Comparison of ENCODE assay signal across 27 mouse cellular contexts in genomic region chr9:70010781-70011473, GRCm38 (mm10). TPM values are rescaled to one million over a fixed set of nuclear protein-coding genes. Genes with fewer than 3 reads are reported as not detected.
DNase-seq lines count a peak whose midpoint lies in the region; ATAC-seq and TF ChIP-seq lines count a peak whose summit lies in the region.
"Had no signal": no experiment of that assay in that cellular context is flagged by ENCODE, and none has a peak within 500 bp of the region (broad histone marks: within the 10 kb centered on the region; RNA-seq: fewer than 3 reads in every experiment).

No protein-coding gene starts in this region.

- peak overlapping the region; percentile 90; the same call in 1 of the 2 replicates for H3K4me2 ChIP-seq in liver, embryonic 14.5 days (ENCODE audit: low read depth)
- no peak overlapping the region for H3K4me2 ChIP-seq in stomach, postnatal 0 days (replicated peaks; ENCODE audit: low read depth)
- H3K4me2 ChIP-seq: forebrain, embryonic 12.5 days; heart, embryonic 12.5 days had no signal

- ATAC-seq in liver, embryonic 14.5 days (ENCODE audit: insufficient read depth): no peak
- ATAC-seq in stomach, postnatal 0 days (ENCODE audit: low FRiP score, low TSS enrichment): peak; percentile 56; the same call in 1 of the 2 replicates
- ATAC-seq: CD4-positive, CD25-positive, alpha-beta regulatory T cell, adult 4 months; forebrain, embryonic 16.5 days had no signal

- H3K36me3 ChIP-seq in liver, embryonic 14.5 days (replicated peaks; ENCODE audit: control insufficient read depth, insufficient read depth, low read depth): peaks cover 15% of the 10 kb centered on the region
- peaks cover 19% of the 10 kb centered on the region; the same call in 1 of the 2 replicates for H3K36me3 ChIP-seq in stomach, postnatal 0 days (ENCODE audit: control insufficient read depth, insufficient read depth, low read length)
- H3K36me3 ChIP-seq in embryonic facial prominence, embryonic 10.5 days (replicated peaks): peaks cover 60% of the 10 kb centered on the region

- H3K4me1 ChIP-seq in liver, embryonic 14.5 days (replicated peaks; ENCODE audit: control insufficient read depth in 2 of 2, insufficient read depth in 2 of 2, low read length in 1 of 2): peaks cover 20 to 26% of the 10 kb centered on the region in 2 experiments
- no peaks in the 10 kb centered on the region for H3K4me1 ChIP-seq in stomach, postnatal 0 days (replicated peaks; ENCODE audit: control insufficient read depth, insufficient read depth)
- H3K4me1 ChIP-seq in embryonic facial prominence, embryonic 10.5 days: peaks cover 15% of the 10 kb centered on the region

- no peaks in the 10 kb centered on the region for H3K9me3 ChIP-seq in liver, embryonic 14.5 days (ENCODE audit: control insufficient read depth, low read length)
- no peaks in the 10 kb centered on the region for H3K9me3 ChIP-seq in stomach, postnatal 0 days (ENCODE audit: control insufficient read depth, low read length)
- no peaks in the 10 kb centered on the region for H3K9me3 ChIP-seq in embryonic facial prominence, embryonic 10.5 days
- H3K9me3 ChIP-seq: embryonic facial prominence, embryonic 12.5 days; forebrain, embryonic 12.5 days; G1E; heart, embryonic 12.5 days; hindbrain, embryonic 15.5 days had no signal

- no peak overlapping the region for H3K9ac ChIP-seq in liver, embryonic 14.5 days (replicated peaks)
- no peak overlapping the region for H3K9ac ChIP-seq in stomach, postnatal 0 days (ENCODE audit: low read length)
- H3K9ac ChIP-seq: embryonic facial prominence, embryonic 12.5 days; forebrain, embryonic 12.5 days; heart, embryonic 12.5 days; hindbrain, embryonic 15.5 days had no signal

- DNase-seq in heart, adult 11 months: peak; percentile 56
- DNase-seq in heart, postnatal 14 days: no peak
- DNase-seq in induced T-regulatory cell, adult 2 months (ENCODE audit: low read depth): peak; percentile 18
- no peak for DNase-seq in liver, embryonic 14.5 days (ENCODE audit: low read depth in 3 of 3, low spot score in 3 of 3)
- DNase-seq in stomach, postnatal 0 days (ENCODE audit: low spot score): no peak
- no peak for DNase-seq in kidney, adult 11 months
- no peak for DNase-seq in embryonic facial prominence, embryonic 10.5 days (ENCODE audit: low spot score)
- DNase-seq: adrenal gland, postnatal 10 days; B cell, adult 2 months; cerebellum, adult 11 months; cerebellum, adult 8-10 months; cerebellum, postnatal 14 days; embryo, embryonic 11 days; gastrocnemius, postnatal 10 days; heart, postnatal 36 days had no signal

- H3K4me3 ChIP-seq in liver, embryonic 14.5 days (ENCODE audit: insufficient read depth in 1 of 2, low read depth in 2 of 2, low read length in 2 of 2): no peak overlapping the region
- no peak overlapping the region for H3K4me3 ChIP-seq in stomach, postnatal 0 days (ENCODE audit: low read depth, low read length)
- H3K4me3 ChIP-seq in embryonic facial prominence, embryonic 10.5 days: no peak overlapping the region
- H3K4me3 ChIP-seq: embryonic facial prominence, embryonic 12.5 days; forebrain, embryonic 12.5 days; heart, embryonic 12.5 days; hindbrain, embryonic 15.5 days had no signal

- no peak for TF ChIP-seq CTCF in liver, embryonic 14.5 days (IDR thresholded peaks at IDR 0.05; ENCODE audit: low read depth)
- no peak for TF ChIP-seq CTCF in stomach, postnatal 0 days (IDR thresholded peaks at IDR 0.05; ENCODE audit: low read depth)

- 84% methylated on average over 5 of the region's 5 CpGs for WGBS in liver, embryonic 14.5 days (ENCODE audit: insufficient replicate concordance)
- 82% methylated on average over 5 of the region's 5 CpGs for WGBS in stomach, postnatal 0 days
- WGBS in embryonic facial prominence, embryonic 10.5 days: 94% methylated on average over 5 of the region's 5 CpGs

- peak overlapping the region; percentile 35; the same call in 1 of the 2 replicates for H3K27ac ChIP-seq in liver, embryonic 14.5 days
- no peak overlapping the region for H3K27ac ChIP-seq in stomach, postnatal 0 days (replicated peaks)
- H3K27ac ChIP-seq in embryonic facial prominence, embryonic 10.5 days (replicated peaks): no peak overlapping the region
- H3K27ac ChIP-seq: forebrain, embryonic 12.5 days; hindbrain, embryonic 15.5 days had no signal

- intact Hi-C loops in heart, postnatal 14 days (cut with DNase I): no loop called here

- no peak for TF ChIP-seq EP300 in liver, embryonic 14.5 days (IDR thresholded peaks at IDR 0.05; ENCODE audit: low read depth)
- no peak for TF ChIP-seq EP300 in stomach, postnatal 0 days (optimal IDR thresholded peaks at IDR 0.05)

- no peaks in the 10 kb centered on the region for H3K27me3 ChIP-seq in liver, embryonic 14.5 days (ENCODE audit: control insufficient read depth, insufficient read depth, low read length)
- H3K27me3 ChIP-seq in stomach, postnatal 0 days (ENCODE audit: control insufficient read depth, insufficient read depth, low read length): no peaks in the 10 kb centered on the region
- H3K27me3 ChIP-seq in embryonic facial prominence, embryonic 10.5 days (replicated peaks; ENCODE audit: low read depth, poor library complexity, severe bottlenecking): no peaks in the 10 kb centered on the region
- H3K27me3 ChIP-seq: embryonic facial prominence, embryonic 12.5 days; forebrain, embryonic 12.5 days; heart, embryonic 12.5 days; hindbrain, embryonic 15.5 days had no signal

RNA-seq across cellular contexts. Expression of gene Gtf2a2, which starts 1.4 kb away (rescaled TPM):
- total RNA-seq in heart, postnatal 14 days (2021): 10 to 100 TPM; 59.4 to 65.2 TPM
- 34.6 and 55.2 TPM in 2 replicates for polyA plus RNA-seq in liver, embryonic 14.5 days (2012; rRNA removed)
- polyA plus RNA-seq in liver, embryonic 14.5 days (2014; fragmentation: Nextera tagmentation; extraction: Ambion mirVana): 148 and 150 TPM in 2 replicates
- 159 and 160 TPM in 2 replicates for polyA plus RNA-seq in stomach, postnatal 0 days (2015; fragmentation: Nextera tagmentation; extraction: Ambion mirVana)
- polyA plus RNA-seq in embryonic facial prominence, embryonic 10.5 days (2016; fragmentation: Nextera tagmentation; extraction: Ambion mirVana): 180 and 196 TPM in 2 replicates

RNA-seq across cellular contexts. Expression of gene Bnip2, which starts 21.7 kb away (rescaled TPM):
- 10 to 100 TPM; 90.4 to 95.3 TPM for total RNA-seq in heart, postnatal 14 days (2021)
- polyA plus RNA-seq in liver, embryonic 14.5 days (2012; rRNA removed): 13.9 and 23.8 TPM in 2 replicates
- polyA plus RNA-seq in liver, embryonic 14.5 days (2014; fragmentation: Nextera tagmentation; extraction: Ambion mirVana): 46.6 and 49.4 TPM in 2 replicates
- 59.2 and 65.6 TPM in 2 replicates for polyA plus RNA-seq in stomach, postnatal 0 days (2015; fragmentation: Nextera tagmentation; extraction: Ambion mirVana)
- polyA plus RNA-seq in embryonic facial prominence, embryonic 10.5 days (2016; fragmentation: Nextera tagmentation; extraction: Ambion mirVana): 108 and 109 TPM in 2 replicates

RNA-seq across cellular contexts. Expression of gene Gcnt3, which starts 27.0 kb away (rescaled TPM):
- total RNA-seq in heart, postnatal 14 days (2021): not detected
- polyA plus RNA-seq in liver, embryonic 14.5 days (2012; rRNA removed): not detected in 2 replicates
- not detected in 2 replicates for polyA plus RNA-seq in liver, embryonic 14.5 days (2014; fragmentation: Nextera tagmentation; extraction: Ambion mirVana)
- 76.2 and 81.1 TPM in 2 replicates for polyA plus RNA-seq in stomach, postnatal 0 days (2015; fragmentation: Nextera tagmentation; extraction: Ambion mirVana)
- 0.05 TPM in 1 of 2 replicates, not detected in the other for polyA plus RNA-seq in embryonic facial prominence, embryonic 10.5 days (2016; fragmentation: Nextera tagmentation; extraction: Ambion mirVana)
- total RNA-seq: adrenal gland, postnatal 10 days; adrenal gland, postnatal 4 days; common myeloid progenitor, adult 5-6 weeks; gastrocnemius, postnatal 10 days; heart, postnatal 36 days had no signal
- polyA plus RNA-seq: brain, embryonic 14.5 days; CD4-positive, CD25-positive, alpha-beta regulatory T cell, adult 4 months; embryonic facial prominence, embryonic 12.5 days; forebrain, embryonic 12.5 days; forebrain, embryonic 16.5 days; frontal cortex, adult 2 months; G1E; gonadal fat pad, adult 2 months; heart, embryonic 12.5 days; hindbrain, embryonic 15.5 days had no signal

Comparison
In these comparisons a context has a peak if more than half of its experiments do, and no peak if none do; other contexts are left out.
1. DNase-seq: peak in heart, adult 11 months (single experiment) and induced T-regulatory cell, adult 2 months (single experiment); none in heart, postnatal 14 days (0 of 2), liver, embryonic 14.5 days (0 of 3), stomach, postnatal 0 days (single experiment), kidney, adult 11 months (single experiment) and embryonic facial prominence, embryonic 10.5 days (single experiment).
2. RNA of gene Gcnt3, which starts 27.0 kb away (polyA plus RNA-seq): 76.2 to 81.1 TPM in stomach, postnatal 0 days; not detected in liver, embryonic 14.5 days and 0.05 TPM in embryonic facial prominence, embryonic 10.5 days; every median in the first group is over 10 times any median in the second.